Mouse (Mus musculus) lung, embryonic 16.5 days (tissue): ENCODE measurements around the gene Mras. TPM values are rescaled to one million over a fixed set of nuclear protein-coding genes. Genes with fewer than 3 reads are reported as not detected.

Source experiments
- ATAC-seq: fragments of 200-750 bp; cut with Nextera tagmentation; 2 replicates; pipeline ENCODE4 v1.8.0; 2017; ENCODE audit warnings: low read depth, mild to moderate bottlenecking, moderate library complexity
- H3K27ac ChIP-seq: fragments of 300-500 bp; sonication (generic); 2 replicates; pipeline ENCODE4 v1.5.1; 2014; ENCODE audit warnings: mild to moderate bottlenecking, control low read depth, low read length
- H3K27me3 ChIP-seq: fragments of 300-500 bp; sonication (generic); 2 replicates; pipeline ENCODE4 v1.6.1; 2014; ENCODE audit warnings: low read depth, low read length, mixed read lengths; ENCODE audit not compliant: control insufficient read depth, insufficient read depth
- H3K36me3 ChIP-seq: fragments of 300-500 bp; sonication (generic); 2 replicates; pipeline ENCODE4 v1.6.1; 2014; ENCODE audit warnings: low read length; ENCODE audit not compliant: control insufficient read depth, insufficient read depth
- H3K4me1 ChIP-seq: fragments of 300-500 bp; sonication (generic); replicated peaks from 2 replicates; pipeline ENCODE4 v1.6.1; 2014; ENCODE audit warnings: low read length, mixed read lengths; ENCODE audit not compliant: control insufficient read depth, insufficient read depth
- H3K4me2 ChIP-seq: fragments of 300-500 bp; sonication (generic); 2 replicates; pipeline ENCODE4 v1.6.1; 2014; ENCODE audit warnings: low read depth, low read length, control low read depth
- H3K4me3 ChIP-seq: fragments of 300-500 bp; sonication (generic); 2 replicates; pipeline ENCODE4 v1.5.1; 2014; ENCODE audit warnings: mild to moderate bottlenecking, low read length, control low read depth
- H3K9ac ChIP-seq: fragments of 300-500 bp; sonication (generic); 2 replicates; pipeline ENCODE4 v1.6.1; 2014; ENCODE audit warnings: low read length, control low read depth
- H3K9me3 ChIP-seq: fragments of 300-500 bp; sonication (generic); 2 replicates; pipeline ENCODE4 v1.6.1; 2016; ENCODE audit warnings: low read length; ENCODE audit not compliant: control insufficient read depth
- WGBS: fragments of 180-500 bp; shearing (Covaris S2); extraction: QIAGEN DNeasy Blood & Tissue Kit; methylation state at CpG from one replicate; pipeline ENCODE4 v1.1.7; 2014; 5-methylcytosine and 5-hydroxymethylcytosine counted together
- polyA plus RNA-seq: library from polyadenylated mRNA; unstranded; fragments of >200 nt; fragmentation: Nextera tagmentation; extraction: Ambion mirVana; gene quantifications from 2 replicates; pipeline ENCODE4 v1.2.1, GENCODE M21; 2015

The Mras gene
- polyA plus RNA-seq, 1 experiment from 2014 or later: 12.3 TPM

- no peak overlapping the region for H3K4me2 ChIP-seq
- ATAC-seq: no peak
- H3K4me1 ChIP-seq: no peaks in the 10 kb centered on the region
- WGBS: 66% methylated on average over 9 of the region's 9 CpGs
- H3K27ac ChIP-seq: no peak overlapping the region
- no peak overlapping the region for H3K4me3 ChIP-seq
- no peaks in the 10 kb centered on the region for H3K27me3 ChIP-seq
- no peak overlapping the region for H3K9ac ChIP-seq
- no peaks in the 10 kb centered on the region for H3K9me3 ChIP-seq
- no peaks in the 10 kb centered on the region for H3K36me3 ChIP-seq
These were observed 48.3 kb downstream of the Mras start for GRCm38 (mm10) chr9:99388856-99389255.

- Histone ChIP-seq H3K9me3 (no peaks in the 10 kb centered on the region), H3K4me2 (no peak overlapping the region)
- ATAC-seq: no peak
These were observed 49.1 kb downstream of the Mras start for GRCm38 (mm10) chr9:99388078-99388477.

GRCm38 (mm10) chr9:99382556-99382955 lies 54.6 kb downstream of the Mras start:
- H3K4me2 ChIP-seq: no peak overlapping the region
- WGBS: 54% methylated on average over 9 of the region's 9 CpGs
- no peaks in the 10 kb centered on the region for H3K9me3 ChIP-seq
- H3K4me3 ChIP-seq: no peak overlapping the region
- no peaks in the 10 kb centered on the region; the same call in 1 of the 2 replicates for H3K27me3 ChIP-seq
- H3K36me3 ChIP-seq: no peaks in the 10 kb centered on the region
- no peak overlapping the region for H3K9ac ChIP-seq
- no peak for ATAC-seq
- no peaks in the 10 kb centered on the region for H3K4me1 ChIP-seq
- no peak overlapping the region for H3K27ac ChIP-seq

More at GRCm38 (mm10) chr9:99388078-99388477, 49.1 kb downstream of the Mras start:
- Histone ChIP-seq H3K27me3 (no peaks in the 10 kb centered on the region), H3K4me3 (no peak overlapping the region), H3K9ac (no peak overlapping the region), H3K4me1 (no peaks in the 10 kb centered on the region), H3K36me3 (no peaks in the 10 kb centered on the region), H3K27ac (no peak overlapping the region)
- WGBS: 75% methylated on average over 5 of the region's 5 CpGs

- Histone ChIP-seq H3K27ac (no peak overlapping the region), H3K4me2 (no peak overlapping the region), H3K4me1 (no peaks in the 10 kb centered on the region), H3K9me3 (no peaks in the 10 kb centered on the region), H3K36me3 (no peaks in the 10 kb centered on the region), H3K9ac (no peak overlapping the region), H3K4me3 (no peak overlapping the region), H3K27me3 (no peaks in the 10 kb centered on the region; the same call in 1 of the 2 replicates)
- WGBS: 46% methylated on average over 5 of the region's 5 CpGs
- no peak for ATAC-seq
These were observed 58.0 kb downstream of the Mras start for GRCm38 (mm10) chr9:99379194-99379593.

GRCm38 (mm10) chr9:99376591-99377418 lies 60.4 kb downstream of the Mras start:
- Histone ChIP-seq H3K4me3 (no peak overlapping the region), H3K9me3 (no peaks in the 10 kb centered on the region), H3K27me3 (no peaks in the 10 kb centered on the region; the same call in 1 of the 2 replicates), H3K36me3 (no peaks in the 10 kb centered on the region), H3K4me2 (no peak overlapping the region), H3K4me1 (no peaks in the 10 kb centered on the region), H3K9ac (no peak overlapping the region), H3K27ac (no peak overlapping the region)
- no peak for ATAC-seq
- 8% methylated on average over 14 of the region's 14 CpGs for WGBS

GRCm38 (mm10) chr9:99368431-99368830 lies 68.8 kb downstream of the Mras start:
- Histone ChIP-seq H3K9ac (no peak overlapping the region), H3K36me3 (no peaks in the 10 kb centered on the region), H3K4me3 (no peak overlapping the region), H3K27me3 (no peaks in the 10 kb centered on the region), H3K27ac (no peak overlapping the region), H3K9me3 (no peaks in the 10 kb centered on the region), H3K4me1 (no peaks in the 10 kb centered on the region), H3K4me2 (no peak overlapping the region)
- WGBS: 80% methylated on average over 7 of the region's 7 CpGs
- ATAC-seq: no peak

- no peaks in the 10 kb centered on the region for H3K36me3 ChIP-seq
- no peaks in the 10 kb centered on the region for H3K9me3 ChIP-seq
- H3K4me2 ChIP-seq: no peak overlapping the region
- no peaks in the 10 kb centered on the region for H3K27me3 ChIP-seq
- no peak overlapping the region for H3K4me3 ChIP-seq
- H3K27ac ChIP-seq: no peak overlapping the region
- ATAC-seq: no peak
- H3K4me1 ChIP-seq: no peaks in the 10 kb centered on the region
- no peak overlapping the region for H3K9ac ChIP-seq
- WGBS: 74% methylated on average over 3 of the region's 3 CpGs
These were observed 71.3 kb downstream of the Mras start for GRCm38 (mm10) chr9:99365906-99366305.

- H3K4me3 ChIP-seq: no peak overlapping the region
- peaks cover 11% of the 10 kb centered on the region for H3K27me3 ChIP-seq
- 52% methylated on average over 8 of the region's 8 CpGs for WGBS
- no peak for ATAC-seq
- no peak overlapping the region for H3K9ac ChIP-seq
- H3K36me3 ChIP-seq: no peaks in the 10 kb centered on the region
- no peak overlapping the region for H3K4me2 ChIP-seq
- no peaks in the 10 kb centered on the region for H3K9me3 ChIP-seq
- H3K4me1 ChIP-seq: peaks cover 4% of the 10 kb centered on the region
- no peak overlapping the region for H3K27ac ChIP-seq
These were observed 74.1 kb downstream of the Mras start for GRCm38 (mm10) chr9:99363076-99363475.

- no peak overlapping the region for H3K4me3 ChIP-seq
- peaks cover 13% of the 10 kb centered on the region for H3K4me1 ChIP-seq
- no peaks in the 10 kb centered on the region for H3K9me3 ChIP-seq
- WGBS: 80% methylated on average over 9 of the region's 9 CpGs
- ATAC-seq: no peak
- no peak overlapping the region for H3K4me2 ChIP-seq
- H3K27ac ChIP-seq: no peak overlapping the region
- H3K9ac ChIP-seq: no peak overlapping the region
- peaks cover 22% of the 10 kb centered on the region for H3K27me3 ChIP-seq
- H3K36me3 ChIP-seq: no peaks in the 10 kb centered on the region
These were observed 75.2 kb downstream of the Mras start for GRCm38 (mm10) chr9:99361946-99362345.
